Mouse (Mus musculus): ENCODE measurements around the gene Lpar1. TPM values are rescaled to one million over a fixed set of nuclear protein-coding genes. Genes with fewer than 3 reads are reported as not detected.

The Lpar1 gene
- 32.1 and 47.0 TPM in 2 replicates for polyA plus RNA-seq (2012; rRNA removed)

- Histone ChIP-seq H3K4me1 (ENCODE audit: control insufficient read depth, insufficient read depth, insufficient read length, low read length) (peaks cover 2% of the 10 kb centered on the region; the same call in 1 of the 2 replicates), H3K4me3 (ENCODE audit: low read depth, low read length) (peak within 1 kb of the TSS; percentile 97), H3K36me3 (ENCODE audit: control insufficient read depth, insufficient read depth, low read length) (no peaks in the 10 kb centered on the region), H3K27ac (ENCODE audit: insufficient read depth, low read depth, low read length) (peak within 1 kb of the TSS; percentile 99), H3K27me3 (ENCODE audit: control insufficient read depth, insufficient read depth, low read length) (no peaks in the 10 kb centered on the region)
- TF ChIP-seq CTCF (IDR thresholded peaks at IDR 0.05; ENCODE audit: extremely low read depth, insufficient read length, insufficient replicate concordance, low read depth, low read length) (no peak), POLR2A (IDR thresholded peaks at IDR 0.05; ENCODE audit: low read depth, low read length) (no peak)
- WGBS: 8% methylated on average over 19 of the region's 19 CpGs
These were observed at the start of gene Lpar1 for GRCm38 (mm10) chr4:58553631-58554358. Gene Lpar1, minus strand, starts transcription at chr4:58553898.

- WGBS: 13% methylated on average over 2 of the region's 2 CpGs
- no peaks in the 10 kb centered on the region for H3K36me3 ChIP-seq (ENCODE audit: control insufficient read depth, insufficient read depth, low read length)
- no peaks in the 10 kb centered on the region for H3K27me3 ChIP-seq (ENCODE audit: control insufficient read depth, insufficient read depth, low read length)
- H3K27ac ChIP-seq (ENCODE audit: insufficient read depth, low read depth, low read length): no peak overlapping the region
- TF ChIP-seq CTCF (IDR thresholded peaks at IDR 0.05; ENCODE audit: extremely low read depth, insufficient read length, insufficient replicate concordance, low read depth, low read length): no peak
- no peak for TF ChIP-seq POLR2A (IDR thresholded peaks at IDR 0.05; ENCODE audit: low read depth, low read length)
- H3K4me1 ChIP-seq (ENCODE audit: control insufficient read depth, insufficient read depth, insufficient read length, low read length): no peaks in the 10 kb centered on the region
- H3K4me3 ChIP-seq (ENCODE audit: low read depth, low read length): no peak overlapping the region
These were observed 32.2 kb upstream of the Lpar1 start for GRCm38 (mm10) chr4:58585942-58586341.

GRCm38 (mm10) chr4:58581191-58581590 lies 27.5 kb upstream of the Lpar1 start:
- Histone ChIP-seq H3K4me3 (ENCODE audit: low read depth, low read length) (no peak overlapping the region), H3K27me3 (ENCODE audit: control insufficient read depth, insufficient read depth, low read length) (no peaks in the 10 kb centered on the region), H3K36me3 (ENCODE audit: control insufficient read depth, insufficient read depth, low read length) (no peaks in the 10 kb centered on the region), H3K27ac (ENCODE audit: insufficient read depth, low read depth, low read length) (no peak overlapping the region), H3K4me1 (ENCODE audit: control insufficient read depth, insufficient read depth, insufficient read length, low read length) (no peaks in the 10 kb centered on the region)
- WGBS: 68% methylated on average over 7 of the region's 7 CpGs
- TF ChIP-seq CTCF (IDR thresholded peaks at IDR 0.05; ENCODE audit: extremely low read depth, insufficient read length, insufficient replicate concordance, low read depth, low read length): no peak
- no peak for TF ChIP-seq POLR2A (IDR thresholded peaks at IDR 0.05; ENCODE audit: low read depth, low read length)

- no peaks in the 10 kb centered on the region for H3K4me1 ChIP-seq (ENCODE audit: control insufficient read depth, insufficient read depth, insufficient read length, low read length)
- no peak overlapping the region for H3K27ac ChIP-seq (ENCODE audit: insufficient read depth, low read depth, low read length)
- WGBS: 86% methylated on average over 5 of the region's 5 CpGs
- no peak overlapping the region for H3K4me3 ChIP-seq (ENCODE audit: low read depth, low read length)
- TF ChIP-seq CTCF (IDR thresholded peaks at IDR 0.05; ENCODE audit: extremely low read depth, insufficient read length, insufficient replicate concordance, low read depth, low read length): no peak
- TF ChIP-seq POLR2A (IDR thresholded peaks at IDR 0.05; ENCODE audit: low read depth, low read length): no peak
- H3K36me3 ChIP-seq (ENCODE audit: control insufficient read depth, insufficient read depth, low read length): no peaks in the 10 kb centered on the region
- no peaks in the 10 kb centered on the region for H3K27me3 ChIP-seq (ENCODE audit: control insufficient read depth, insufficient read depth, low read length)
These were observed 26.8 kb upstream of the Lpar1 start for GRCm38 (mm10) chr4:58580516-58580915.

GRCm38 (mm10) chr4:58580098-58580497 lies 26.4 kb upstream of the Lpar1 start:
- no peaks in the 10 kb centered on the region for H3K4me1 ChIP-seq (ENCODE audit: control insufficient read depth, insufficient read depth, insufficient read length, low read length)
- TF ChIP-seq CTCF (IDR thresholded peaks at IDR 0.05; ENCODE audit: extremely low read depth, insufficient read length, insufficient replicate concordance, low read depth, low read length) (no peak), POLR2A (IDR thresholded peaks at IDR 0.05; ENCODE audit: low read depth, low read length) (no peak)
- H3K36me3 ChIP-seq (ENCODE audit: control insufficient read depth, insufficient read depth, low read length): no peaks in the 10 kb centered on the region
- H3K27ac ChIP-seq (ENCODE audit: insufficient read depth, low read depth, low read length): no peak overlapping the region
- WGBS: 74% methylated on average over 10 of the region's 10 CpGs
- H3K27me3 ChIP-seq (ENCODE audit: control insufficient read depth, insufficient read depth, low read length): no peaks in the 10 kb centered on the region
- H3K4me3 ChIP-seq (ENCODE audit: low read depth, low read length): no peak overlapping the region

- Histone ChIP-seq H3K27me3 (ENCODE audit: control insufficient read depth, insufficient read depth, low read length) (no peaks in the 10 kb centered on the region), H3K36me3 (ENCODE audit: control insufficient read depth, insufficient read depth, low read length) (no peaks in the 10 kb centered on the region), H3K4me3 (ENCODE audit: low read depth, low read length) (no peak overlapping the region), H3K4me1 (ENCODE audit: control insufficient read depth, insufficient read depth, insufficient read length, low read length) (no peaks in the 10 kb centered on the region), H3K27ac (ENCODE audit: insufficient read depth, low read depth, low read length) (no peak overlapping the region)
- 48% methylated on average over 2 of the region's 2 CpGs for WGBS
- no peak for TF ChIP-seq POLR2A (IDR thresholded peaks at IDR 0.05; ENCODE audit: low read depth, low read length)
- TF ChIP-seq CTCF (IDR thresholded peaks at IDR 0.05; ENCODE audit: extremely low read depth, insufficient read length, insufficient replicate concordance, low read depth, low read length): no peak
These were observed 24.8 kb upstream of the Lpar1 start for GRCm38 (mm10) chr4:58578488-58578887.

GRCm38 (mm10) chr4:58577382-58578048 lies 23.8 kb upstream of the Lpar1 start:
- Histone ChIP-seq H3K36me3 (ENCODE audit: control insufficient read depth, insufficient read depth, low read length) (no peaks in the 10 kb centered on the region), H3K27me3 (ENCODE audit: control insufficient read depth, insufficient read depth, low read length) (no peaks in the 10 kb centered on the region), H3K27ac (ENCODE audit: insufficient read depth, low read depth, low read length) (no peak overlapping the region), H3K4me3 (ENCODE audit: low read depth, low read length) (no peak overlapping the region), H3K4me1 (ENCODE audit: control insufficient read depth, insufficient read depth, insufficient read length, low read length) (no peaks in the 10 kb centered on the region)
- 65% methylated on average over 5 of the region's 5 CpGs for WGBS
- no peak for TF ChIP-seq CTCF (IDR thresholded peaks at IDR 0.05; ENCODE audit: extremely low read depth, insufficient read length, insufficient replicate concordance, low read depth, low read length)
- no peak for TF ChIP-seq POLR2A (IDR thresholded peaks at IDR 0.05; ENCODE audit: low read depth, low read length)
